Mouse (Mus musculus): ENCODE measurements at regions not wholly inside any gene's neighbourhood (a gene's known extent, or its start where the extent isn't known, plus 50 kb on each side); places are given as distances from the start of the nearest gene placed in this dataset.

- DNase-seq (ENCODE audit: low spot score in 2 of 2): peak; percentile 27 to 55
- intact Hi-C loops (cut with DNase I): loop anchor here (10.0 kb wide), 1 partner anchor 298 kb away; no protein-coding TSS in a partner anchor
These were observed 424.5 kb upstream of the Id4 start for GRCm38 (mm10) chr13:47836491-47836890.

- DNase-seq (ENCODE audit: low spot score in 2 of 2): peak in 1 of 2 experiments; percentile 42
- intact Hi-C loops (cut with DNase I): loop anchor here (10.0 kb wide), 1 partner anchor 422 kb away; the partner anchor contains the start of gene Id4
These were observed 418.6 kb upstream of the Id4 start for GRCm38 (mm10) chr13:47842418-47842817.

- no peak for DNase-seq (ENCODE audit: low spot score in 2 of 2)
- intact Hi-C loops (cut with DNase I): loop anchor here (10.0 kb wide), 1 partner anchor 422 kb away; the partner anchor contains the start of gene Id4
These were observed 418.0 kb upstream of the Id4 start for GRCm38 (mm10) chr13:47843011-47843410.

GRCm38 (mm10) chr13:47843541-47844267 lies 417.3 kb upstream of the Id4 start:
- peak in 1 of 2 experiments; percentile 48 for DNase-seq (ENCODE audit: low spot score in 2 of 2)
- intact Hi-C loops (cut with DNase I): loop anchor here (10.0 kb wide), 1 partner anchor 421 kb away; the partner anchor contains the start of gene Id4

- intact Hi-C loops (cut with DNase I): loop anchor here (10.0 kb wide), 1 partner anchor 418 kb away; the partner anchor contains the start of gene Id4
These were observed 414.3 kb upstream of the Id4 start for GRCm38 (mm10) chr13:47846713-47847112.

GRCm38 (mm10) chr13:47848371-47849188 lies 412.4 kb upstream of the Id4 start:
- intact Hi-C loops (cut with DNase I): loop anchor here (10.0 kb wide), 1 partner anchor 416 kb away; the partner anchor contains the start of gene Id4

More at GRCm38 (mm10) chr13:47846713-47847112, 414.3 kb upstream of the Id4 start:
- DNase-seq (ENCODE audit: low spot score in 2 of 2): no peak

GRCm38 (mm10) chr13:47855422-47856108 lies 405.5 kb upstream of the Id4 start:
- DNase-seq (ENCODE audit: low spot score in 2 of 2): no peak
- intact Hi-C loops (cut with DNase I): no loop called here

More at GRCm38 (mm10) chr13:47848371-47849188, 412.4 kb upstream of the Id4 start:
- peak; percentile 10 to 23 for DNase-seq (ENCODE audit: low spot score in 2 of 2)

GRCm38 (mm10) chr13:47858946-47859345 lies 402.1 kb upstream of the Id4 start:
- no peak for DNase-seq (ENCODE audit: low spot score in 2 of 2)
- intact Hi-C loops (cut with DNase I): no loop called here

GRCm38 (mm10) chr13:47860316-47860715 lies 400.7 kb upstream of the Id4 start:
- intact Hi-C loops (cut with DNase I): no loop called here
- DNase-seq (ENCODE audit: low spot score in 2 of 2): no peak

GRCm38 (mm10) chr13:47862896-47863295 lies 398.1 kb upstream of the Id4 start:
- intact Hi-C loops (cut with DNase I): no loop called here
- DNase-seq (ENCODE audit: low spot score in 2 of 2): no peak

GRCm38 (mm10) chr13:47868656-47869055 lies 392.4 kb upstream of the Id4 start:
- DNase-seq (ENCODE audit: low spot score in 2 of 2): no peak
- intact Hi-C loops (cut with DNase I): no loop called here

GRCm38 (mm10) chr13:47869670-47870532 lies 391.1 kb upstream of the Id4 start:
- intact Hi-C loops (cut with DNase I): no loop called here
- DNase-seq (ENCODE audit: low spot score in 2 of 2): no peak

GRCm38 (mm10) chr13:47872645-47873044 lies 388.4 kb upstream of the Id4 start:
- no peak for DNase-seq (ENCODE audit: low spot score in 2 of 2)
- intact Hi-C loops (cut with DNase I): no loop called here

- DNase-seq (ENCODE audit: low spot score in 2 of 2): no peak
- intact Hi-C loops (cut with DNase I): no loop called here
These were observed 368.5 kb upstream of the Id4 start for GRCm38 (mm10) chr13:47892569-47892968.

GRCm38 (mm10) chr13:47894331-47894730 lies 366.7 kb upstream of the Id4 start:
- intact Hi-C loops (cut with DNase I): no loop called here
- DNase-seq (ENCODE audit: low spot score in 2 of 2): peak in 1 of 2 experiments; percentile 53

GRCm38 (mm10) chr13:47895256-47895655 lies 365.8 kb upstream of the Id4 start:
- intact Hi-C loops (cut with DNase I): no loop called here
- peak in 1 of 2 experiments; percentile 3 for DNase-seq (ENCODE audit: low spot score in 2 of 2)

GRCm38 (mm10) chr13:47896646-47897045 lies 364.4 kb upstream of the Id4 start:
- DNase-seq (ENCODE audit: low spot score in 2 of 2): no peak
- intact Hi-C loops (cut with DNase I): no loop called here

GRCm38 (mm10) chr13:47909851-47910530 lies 351.0 kb upstream of the Id4 start:
- no peak for DNase-seq (ENCODE audit: low spot score in 2 of 2)
- intact Hi-C loops (cut with DNase I): no loop called here

Measured in left cerebral cortex, postnatal 25 days (tissue).